Mouse (Mus musculus): ENCODE measurements around the gene Zcchc24. TPM values are rescaled to one million over a fixed set of nuclear protein-coding genes. Genes with fewer than 3 reads are reported as not detected.

Gene Zcchc24
- polyA plus RNA-seq (2015; fragmentation: Illumina TruSeq; extraction: RNeasy Lipid Tissue Mini Kit (QIAGEN cat#74804); ENCODE audit: low read depth, low replicate concordance) = 50.7 TPM

DNA sequence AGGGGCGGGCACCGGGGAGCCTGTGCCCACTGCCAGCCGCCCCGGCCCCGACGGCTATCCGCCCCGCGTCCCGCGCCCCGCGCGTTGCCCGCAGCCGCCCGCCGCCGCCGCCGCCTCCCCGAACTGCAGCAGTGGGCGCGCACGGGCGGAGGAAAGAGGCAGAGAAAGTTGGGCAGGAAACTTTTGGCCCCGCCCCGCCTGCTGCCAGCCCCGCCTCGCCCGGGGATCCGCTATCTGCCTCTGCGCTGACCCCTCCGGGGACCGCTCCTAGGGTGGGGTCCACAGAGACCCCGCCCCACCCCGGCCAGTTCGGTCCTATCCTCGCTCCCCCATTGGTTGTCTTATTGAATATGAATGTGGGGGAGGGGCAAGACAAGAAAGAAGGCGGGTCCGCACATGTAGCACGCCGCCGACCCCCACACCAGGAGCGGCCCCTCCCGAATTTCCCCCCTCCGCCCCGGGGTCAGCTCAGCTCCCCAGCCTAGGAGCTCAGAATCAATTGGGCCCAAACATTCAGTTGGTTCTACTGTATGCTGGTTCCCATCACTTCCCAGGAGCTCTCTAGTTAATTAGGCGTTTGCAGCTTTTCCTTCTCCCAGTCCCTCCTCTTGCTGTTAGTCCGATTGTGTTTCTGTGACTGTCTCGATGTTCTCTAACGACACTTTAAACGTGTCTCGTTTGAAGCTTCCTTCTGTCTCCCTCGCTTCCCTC, at the start of gene Zcchc24:
TSS of gene Zcchc24 (minus strand) at position 125 of the 711 bp plus-strand sequence.

DNA sequence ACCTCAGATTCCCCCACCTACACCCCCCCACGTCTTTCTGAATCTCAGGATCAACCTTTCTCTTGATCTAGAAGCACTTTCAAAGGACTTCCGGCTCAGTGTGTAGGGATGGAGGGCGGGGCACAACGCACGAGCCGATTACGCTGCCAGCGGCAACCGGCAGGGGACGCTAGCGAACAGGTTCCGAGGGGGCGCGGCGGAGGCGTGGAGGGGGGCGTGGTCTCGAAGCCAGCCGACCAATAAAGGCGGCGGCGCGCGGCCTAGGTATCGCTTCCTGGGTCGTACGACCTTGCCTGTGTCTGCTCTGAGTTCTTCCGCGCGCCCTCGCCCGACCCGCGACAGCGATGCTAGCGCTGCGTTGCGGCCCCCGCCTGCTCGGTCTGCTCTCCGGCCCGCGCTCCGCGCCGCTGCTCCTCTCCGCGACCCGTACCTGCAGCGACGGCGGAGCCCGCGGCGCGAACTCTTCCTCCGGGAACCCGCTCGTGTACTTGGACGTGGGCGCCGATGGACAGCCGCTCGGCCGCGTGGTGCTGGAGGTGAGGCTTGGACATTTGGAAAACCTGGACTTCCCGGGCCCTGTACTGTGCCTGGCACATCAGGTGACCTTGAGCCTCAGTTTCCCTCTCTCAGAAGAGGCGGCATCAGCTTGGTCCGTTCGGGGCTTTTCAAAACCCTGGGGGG, 74.8 kb downstream of the Zcchc24 start, which contains the start of gene Ppif:
TSS of gene Ppif (plus strand) at position 267 of the 681 bp plus-strand sequence.

Other genes with a start within 250 kb of the Zcchc24 start
- 39.5 TPM for gene Ppif, start 74.9 kb downstream of the Zcchc24 start, polyA plus RNA-seq (2015; fragmentation: Illumina TruSeq; extraction: RNeasy Lipid Tissue Mini Kit (QIAGEN cat#74804); ENCODE audit: low read depth, low replicate concordance)
- 43.3 TPM for gene Anxa11, start 73.1 kb upstream of the Zcchc24 start, polyA plus RNA-seq (2015; fragmentation: Illumina TruSeq; extraction: RNeasy Lipid Tissue Mini Kit (QIAGEN cat#74804); ENCODE audit: low read depth, low replicate concordance)
- 3.0 TPM for gene Plac9a, start 134.1 kb upstream of the Zcchc24 start, polyA plus RNA-seq (2015; fragmentation: Illumina TruSeq; extraction: RNeasy Lipid Tissue Mini Kit (QIAGEN cat#74804); ENCODE audit: low read depth, low replicate concordance)
- gene Tmem254a, start 158.6 kb upstream of the Zcchc24 start, polyA plus RNA-seq (2015; fragmentation: Illumina TruSeq; extraction: RNeasy Lipid Tissue Mini Kit (QIAGEN cat#74804); ENCODE audit: low read depth, low replicate concordance) = 16.8 TPM
- not detected for gene Cphx1, start 169.3 kb upstream of the Zcchc24 start, polyA plus RNA-seq (2015; fragmentation: Illumina TruSeq; extraction: RNeasy Lipid Tissue Mini Kit (QIAGEN cat#74804); ENCODE audit: low read depth, low replicate concordance)
- gene Duxbl1, start 209.5 kb upstream of the Zcchc24 start, polyA plus RNA-seq (2015; fragmentation: Illumina TruSeq; extraction: RNeasy Lipid Tissue Mini Kit (QIAGEN cat#74804); ENCODE audit: low read depth, low replicate concordance) = 1.3 TPM